Mouse (Mus musculus) kidney, postnatal 4 days (tissue): ENCODE measurements around the gene Smg8.
A peak's percentile ranks its signal among the peaks of the same experiment; 100 is the strongest.
"Not testable (repeated sequence)": the region's sequence is repeated elsewhere in the genome, so short reads cannot be mapped to it uniquely, and the experiment has no call there.

Experiments
- DNase-seq, 2 experiments: peaks; one replicate each; pipeline ENCODE4 v3.0.0; 2021; ENCODE audit warnings: mixed read lengths in 2 of 2

Smg8 gene

DNA sequence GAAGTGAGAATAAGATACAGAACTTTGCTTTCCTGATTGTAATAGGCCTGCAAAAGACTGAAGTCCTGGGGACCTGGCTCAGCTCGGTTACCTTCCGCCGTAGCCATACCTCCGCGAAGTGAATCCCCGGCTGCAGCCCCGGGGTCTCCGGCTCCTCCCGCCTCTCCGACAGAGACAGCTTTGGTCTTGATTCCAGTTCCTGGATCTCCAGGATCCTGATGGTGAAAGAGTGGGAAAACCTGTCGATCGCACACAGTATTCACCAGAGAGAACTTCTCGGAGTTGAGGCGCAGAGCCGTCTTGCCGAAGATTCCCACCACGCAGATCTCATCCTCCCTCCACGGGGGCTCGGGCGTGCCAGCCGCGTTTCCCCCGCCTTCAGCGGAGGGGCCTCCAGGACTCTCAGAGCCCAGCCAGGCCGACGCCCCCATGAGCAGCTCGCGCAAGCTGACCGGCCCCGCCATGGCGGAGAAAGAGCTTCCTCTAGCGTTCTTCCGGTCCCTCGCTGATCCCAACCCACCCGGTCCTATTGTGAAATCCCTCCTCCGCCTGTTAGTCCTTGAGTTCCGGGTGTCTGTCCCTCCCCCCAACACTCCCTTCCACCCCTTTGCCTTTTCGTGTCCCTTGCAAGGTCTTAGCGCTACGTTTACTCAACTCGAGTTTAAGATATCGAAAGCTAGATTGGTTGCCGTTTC lies at the start of gene Smg8:
TSS of gene Smg8 (minus strand) at position 485 of the 695 bp plus-strand sequence.
- peak; percentile 84 to 88 for DNase-seq

DNA sequence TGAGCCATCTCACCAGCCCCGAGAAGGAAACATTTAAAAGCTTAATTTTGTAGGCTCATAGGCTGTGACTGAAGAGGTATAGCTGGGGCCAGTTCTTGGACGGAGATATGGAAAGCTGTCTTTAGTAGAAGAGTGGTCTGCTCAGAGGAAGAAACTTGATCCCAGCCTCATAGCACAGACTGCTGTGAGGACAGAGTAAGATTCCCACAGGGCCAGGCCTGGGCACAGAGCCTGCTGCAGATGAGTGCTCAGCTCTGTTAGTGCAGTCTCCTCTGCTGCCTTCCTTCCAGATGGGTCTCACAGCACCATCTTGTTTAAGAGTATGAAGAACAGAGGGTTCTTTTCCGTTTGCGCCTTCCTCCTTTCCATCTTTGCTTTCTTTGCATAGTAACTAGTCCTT lies 49.7 kb upstream of the Smg8 start:
- DNase-seq: no peak

DNA sequence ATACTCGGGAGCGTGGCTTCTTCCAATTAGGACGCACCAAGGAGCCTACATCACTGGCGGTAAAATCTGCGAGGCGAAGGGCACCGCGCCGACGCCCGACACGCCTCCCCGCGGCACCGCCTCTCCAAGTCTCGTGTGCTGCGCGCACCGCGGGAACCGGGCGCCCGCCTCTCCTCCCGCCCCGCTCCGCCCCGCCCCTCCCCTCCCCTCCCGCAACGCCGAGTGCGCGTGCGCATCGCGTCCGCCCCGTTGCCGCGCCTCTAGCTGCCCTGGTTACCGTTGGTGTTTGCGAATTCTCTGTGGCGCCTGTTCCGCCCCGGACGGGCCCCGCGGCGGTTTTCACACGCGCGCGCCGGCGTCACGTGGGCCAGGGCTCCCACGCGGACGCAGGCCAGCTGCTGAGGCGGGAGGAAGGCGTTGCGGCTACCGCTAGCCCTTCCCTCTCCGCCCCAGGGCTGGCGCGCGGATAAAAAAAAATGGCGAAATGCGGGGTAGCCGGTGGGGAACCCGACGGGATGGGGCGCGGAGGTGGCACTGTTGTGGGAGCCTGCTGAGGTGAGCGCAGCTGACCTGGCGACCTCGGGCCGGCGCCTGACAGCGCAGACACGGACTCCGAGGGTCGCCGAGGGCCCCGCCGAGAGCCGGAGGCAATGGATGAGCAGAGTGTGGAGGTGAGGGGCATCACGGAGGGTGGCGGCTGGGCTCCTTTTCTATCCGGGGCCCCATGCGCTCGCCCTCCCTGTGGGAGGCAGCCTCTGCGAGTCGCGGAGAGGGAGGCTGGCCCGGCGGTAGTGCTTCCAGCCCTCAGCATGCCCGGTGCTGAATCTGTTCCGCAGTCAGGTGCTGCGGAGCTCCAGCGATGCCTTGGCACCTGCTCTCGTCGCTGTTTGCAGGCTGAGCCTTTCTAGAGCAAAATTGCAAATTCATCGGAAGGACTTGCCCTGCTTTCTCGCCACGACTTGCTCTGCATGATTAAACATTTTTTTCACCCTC lies 40.5 kb upstream of the Smg8 start, which contains the start of gene Trim37:
TSS of gene Trim37 (plus strand) at position 254 of the 993 bp plus-strand sequence.
- peak; percentile 84 to 92 for DNase-seq

DNA sequence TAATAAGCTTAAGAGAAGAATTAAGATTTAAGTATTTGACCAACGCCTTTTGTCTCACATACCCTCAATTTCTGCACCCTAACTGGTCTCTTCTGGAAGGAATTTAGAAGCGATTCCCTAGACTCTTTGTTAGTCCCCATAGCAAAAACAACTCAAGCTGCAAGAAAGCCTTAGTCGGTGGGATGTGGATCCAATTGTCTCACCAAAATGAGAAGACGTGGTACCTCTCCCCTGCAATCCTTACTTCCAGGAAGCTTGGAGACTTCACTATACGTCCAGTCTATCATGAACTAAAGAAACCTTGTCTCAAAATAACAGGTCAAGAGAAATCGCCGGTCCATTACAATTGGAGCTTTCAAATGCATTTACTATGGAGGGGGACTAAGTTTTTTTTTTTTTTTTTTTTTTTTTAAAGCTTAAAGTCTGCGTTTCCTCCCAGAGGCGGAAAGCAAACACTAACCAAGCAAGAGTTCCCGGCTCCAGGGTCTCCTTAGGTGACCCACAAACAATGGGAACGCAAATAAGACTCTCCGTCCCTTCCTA lies 39.8 kb upstream of the Smg8 start:
- DNase-seq: no peak

DNA sequence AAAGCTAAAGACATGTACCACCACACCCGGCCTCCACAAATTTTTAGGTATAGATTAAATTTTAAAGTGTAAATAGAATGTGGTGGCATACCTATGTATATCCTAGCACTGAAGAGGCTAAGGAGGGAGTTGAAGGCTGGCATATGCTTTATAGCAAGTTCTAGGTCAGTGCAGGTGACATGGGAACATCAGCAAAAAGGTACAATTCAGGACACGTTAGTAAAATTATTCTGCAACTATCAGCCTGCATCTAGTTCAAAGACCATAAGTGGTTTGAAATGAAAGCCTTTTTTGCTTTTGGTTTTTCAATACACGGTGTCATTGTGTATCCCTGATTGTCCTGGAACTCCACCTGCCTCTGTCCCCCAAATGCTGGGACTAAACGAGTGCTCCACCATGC lies 39.0 kb upstream of the Smg8 start:
- no peak for DNase-seq

DNA sequence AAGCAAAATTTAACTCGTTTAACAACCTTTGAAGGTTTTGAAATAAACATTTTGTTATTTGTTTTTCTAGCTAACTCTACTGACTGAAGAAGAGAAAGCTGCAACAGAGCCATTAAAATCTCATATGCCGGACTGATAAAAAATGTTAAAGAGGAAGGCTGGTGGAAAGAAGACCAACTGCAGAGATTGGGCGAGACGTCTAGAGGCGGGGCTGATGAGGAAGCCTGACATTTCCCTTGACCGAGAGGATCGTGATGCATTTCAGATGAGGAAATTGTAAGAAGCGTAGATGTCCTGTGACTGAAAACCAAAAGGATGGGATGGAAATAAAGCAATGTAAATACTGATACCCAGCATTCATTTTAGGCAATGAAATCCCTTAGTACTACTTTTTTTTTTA lies 35.3 kb upstream of the Smg8 start:
- DNase-seq: no peak

DNA sequence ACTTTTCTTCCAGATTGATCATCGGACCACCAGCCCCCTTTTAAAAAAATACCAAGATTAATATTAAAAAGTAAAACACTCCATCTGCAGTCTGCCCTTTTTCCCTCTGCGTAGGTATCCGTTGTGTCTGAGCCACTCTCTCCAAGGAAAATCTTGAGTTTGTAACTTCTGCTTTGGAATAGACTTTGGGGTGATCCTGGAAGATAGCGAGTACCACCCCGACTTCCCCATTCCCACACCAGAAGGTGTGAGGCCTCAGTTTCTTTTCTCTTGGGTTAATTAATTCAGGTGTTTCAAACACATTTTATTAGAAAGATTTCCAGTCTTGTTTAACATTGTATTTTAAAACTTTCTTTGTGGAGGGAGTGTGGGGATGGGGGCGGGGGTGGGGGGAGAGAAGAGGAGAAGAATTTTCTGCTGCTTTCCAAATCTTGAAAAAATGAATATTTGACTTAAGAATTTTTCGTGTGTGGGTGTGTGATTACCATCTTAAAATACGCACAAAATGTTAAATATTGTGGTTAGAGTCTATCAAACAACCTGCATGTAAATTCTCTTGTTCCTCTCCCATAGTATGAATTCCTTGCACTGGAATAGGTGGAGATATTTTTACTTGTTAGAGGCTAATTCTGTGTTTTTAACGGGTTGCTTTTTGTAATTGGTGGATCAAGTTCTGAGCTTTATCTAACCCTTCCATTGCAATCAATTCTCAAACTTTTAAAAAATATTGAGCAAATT lies 23.8 kb upstream of the Smg8 start:
- no peak for DNase-seq

DNA sequence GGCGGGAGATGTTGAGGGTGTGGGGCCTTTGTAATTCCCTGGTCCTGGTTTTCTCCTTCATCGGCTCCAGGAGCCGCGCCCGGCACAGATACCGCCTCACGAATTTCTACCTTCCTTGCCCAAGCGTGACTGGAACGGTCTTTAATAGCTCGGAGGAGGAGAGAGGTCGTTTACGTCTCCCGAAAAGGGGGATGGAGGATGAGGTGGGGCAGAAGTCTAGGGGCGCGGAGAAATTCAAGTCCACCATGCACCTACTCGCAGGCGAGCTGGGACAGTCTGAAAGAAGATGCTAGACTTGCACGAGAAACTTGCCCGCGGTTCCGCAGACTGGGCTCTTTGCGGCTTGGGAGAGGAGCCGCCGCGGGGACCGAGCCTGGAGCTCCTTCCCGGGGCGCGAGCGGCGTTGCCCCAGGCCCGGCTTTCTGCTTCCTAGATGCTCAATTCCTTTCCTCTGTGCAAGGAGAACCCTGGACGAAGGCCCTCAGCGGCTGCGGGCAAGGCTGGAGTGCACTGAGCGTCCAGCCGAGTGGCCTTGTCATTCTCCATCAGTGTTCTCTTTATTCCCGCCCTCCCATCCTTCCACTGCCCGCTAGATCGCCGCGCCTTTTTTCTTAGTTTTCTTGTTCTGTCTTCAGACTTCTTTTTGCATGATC lies 23.1 kb upstream of the Smg8 start:
- peak; percentile 47 to 62 for DNase-seq

DNA sequence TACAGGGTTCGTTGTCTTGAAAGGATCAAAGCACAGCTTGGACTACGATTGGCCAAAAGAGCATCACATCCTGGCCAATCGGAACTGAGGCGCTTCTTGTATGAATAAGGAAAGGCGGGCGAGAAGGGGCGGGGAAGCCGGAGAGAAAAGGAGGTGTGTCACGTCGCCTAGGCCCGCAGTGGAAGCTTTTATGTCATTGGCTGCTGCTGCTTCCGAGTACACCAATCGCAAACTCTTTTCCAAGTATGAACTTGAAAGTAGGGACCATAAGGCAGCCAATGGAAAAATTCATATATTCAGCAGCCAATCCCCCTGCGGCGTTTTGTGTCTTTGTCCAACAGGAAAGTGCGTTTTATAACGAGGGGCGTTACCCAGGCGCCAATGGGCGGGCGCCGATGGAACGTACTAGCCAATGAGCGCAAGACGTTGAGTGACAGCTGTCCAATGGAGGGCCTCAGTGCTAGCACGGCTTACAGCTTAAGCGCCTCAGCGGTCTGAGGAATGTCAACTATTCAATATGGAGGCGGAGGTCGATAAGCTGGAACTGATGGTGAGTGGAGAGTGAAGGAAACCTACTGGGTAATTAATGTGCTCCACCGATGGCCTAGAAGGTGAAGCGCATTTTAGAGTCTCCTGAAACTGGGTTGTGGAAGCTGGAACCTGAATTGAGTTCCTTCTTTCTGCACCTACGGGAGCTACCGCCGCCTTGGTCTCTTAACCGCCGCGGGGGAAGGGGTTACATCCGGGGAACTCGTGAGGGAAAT lies 22.4 kb upstream of the Smg8 start, which contains the start of gene Ska2:
TSS of gene Ska2 (plus strand) at position 480 of the 764 bp plus-strand sequence.
- DNase-seq: peak; percentile 96 to 98

DNA sequence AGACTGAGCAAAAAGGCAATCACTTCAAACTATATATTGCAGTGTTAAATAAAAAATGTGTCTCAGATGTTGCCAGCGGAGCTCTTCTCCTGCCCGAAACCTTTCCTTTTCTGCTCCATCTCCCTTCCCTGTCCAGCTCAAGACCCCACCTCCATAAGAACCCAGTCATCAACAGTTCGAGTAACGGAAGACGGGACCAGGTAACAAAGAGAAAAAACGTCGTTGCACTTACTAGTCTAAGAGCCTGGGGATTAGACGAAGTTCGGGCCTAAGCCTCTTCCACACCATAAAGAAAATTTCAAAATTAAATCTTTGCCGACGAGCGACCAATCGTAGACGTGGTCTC lies 21.8 kb upstream of the Smg8 start, which contains the start of gene Prr11:
TSS of gene Prr11 (minus strand) at position 300 of the 346 bp plus-strand sequence.
- no peak for DNase-seq

DNA sequence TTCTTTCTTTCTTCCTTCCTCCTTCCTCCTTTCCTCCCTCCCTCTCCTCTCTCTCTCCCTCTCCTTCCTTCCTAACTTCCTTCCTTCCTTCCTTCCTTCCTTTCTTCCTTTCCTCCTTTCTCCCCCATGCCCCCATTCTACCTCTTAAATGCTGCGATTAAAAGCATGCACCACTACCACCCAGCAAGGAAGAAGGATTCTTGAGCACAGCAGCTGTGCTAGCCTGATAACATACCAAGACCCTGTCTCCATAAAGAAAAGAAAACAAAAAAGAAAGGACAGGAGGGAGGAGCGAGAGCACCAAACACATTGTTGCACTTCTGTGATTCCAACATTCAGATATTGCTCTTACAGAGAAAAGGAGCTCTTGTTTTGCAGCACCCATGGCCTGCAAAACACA lies 568 bp upstream of the Smg8 start:
- DNase-seq: no peak

DNA sequence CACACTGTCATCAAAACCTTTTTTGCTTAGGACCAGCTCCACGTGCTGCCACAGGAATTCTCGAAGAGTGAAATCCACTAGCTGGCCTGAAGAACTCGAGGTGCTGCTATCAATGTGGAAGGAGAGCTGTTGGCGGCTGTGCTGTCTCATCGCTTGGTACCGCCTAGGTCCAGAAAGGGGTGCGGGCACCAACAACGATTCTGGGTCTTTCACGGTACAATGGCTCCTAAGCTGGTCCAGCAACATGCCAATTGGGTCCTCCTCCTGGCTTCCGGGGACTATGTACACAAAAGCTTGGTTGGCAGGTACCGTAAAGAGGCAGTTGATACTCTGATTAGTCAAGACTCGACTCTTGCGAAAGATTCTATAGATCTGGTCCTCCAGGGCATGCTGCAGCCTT lies 1.1 kb downstream of the Smg8 start:
- no peak for DNase-seq

DNA sequence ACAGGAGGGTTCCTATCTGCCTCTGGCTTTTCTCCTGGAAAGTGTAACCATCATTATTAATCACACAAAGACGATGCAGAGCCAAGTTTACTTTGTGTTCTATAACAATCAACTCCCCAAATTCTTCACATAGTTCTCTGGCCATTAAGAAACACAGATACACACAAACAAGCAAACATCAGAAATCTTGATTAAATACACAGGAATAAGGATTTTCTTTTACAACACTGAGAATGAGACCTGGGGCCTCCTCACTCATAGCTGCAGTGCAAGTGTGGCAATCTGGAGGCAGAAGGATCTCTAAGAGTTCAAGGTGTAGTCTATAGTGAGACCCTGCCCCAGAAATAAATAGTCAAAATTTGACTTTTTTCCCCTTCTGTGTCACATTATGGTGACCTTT lies 2.9 kb downstream of the Smg8 start:
- DNase-seq: no peak

DNA sequence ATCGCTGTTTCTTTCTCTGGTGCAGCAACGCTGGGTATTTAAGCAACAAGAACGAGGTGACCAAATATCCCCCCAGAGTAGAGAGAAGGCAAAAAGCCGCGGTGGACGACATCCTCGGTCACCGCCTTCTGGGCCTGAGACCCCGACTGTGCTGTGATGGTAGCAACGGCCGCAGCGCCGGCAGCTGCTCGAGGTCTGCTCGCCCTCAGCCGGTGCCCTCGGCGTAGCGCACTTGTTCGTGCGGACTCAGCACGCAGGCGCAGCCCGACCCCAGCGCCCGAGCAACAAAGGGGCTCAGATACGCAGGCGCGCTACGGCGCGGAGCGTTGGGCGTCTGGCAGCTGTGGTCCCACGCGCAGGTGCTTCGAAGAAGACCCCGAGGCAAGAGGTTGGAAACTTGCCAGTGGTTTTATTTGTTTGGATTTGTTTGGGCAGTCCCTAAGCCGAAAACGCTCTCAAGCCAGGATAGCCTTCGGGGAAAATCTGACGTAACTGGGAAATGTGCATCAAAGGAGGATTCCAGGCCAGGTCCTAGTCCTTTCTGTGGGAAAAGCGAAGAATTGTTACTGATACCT lies 12.6 kb downstream of the Smg8 start, which contains the start of gene Gdpd1:
TSS of gene Gdpd1 (minus strand) at position 197 of the 575 bp plus-strand sequence.
- DNase-seq: peak; percentile 87 to 93

DNA sequence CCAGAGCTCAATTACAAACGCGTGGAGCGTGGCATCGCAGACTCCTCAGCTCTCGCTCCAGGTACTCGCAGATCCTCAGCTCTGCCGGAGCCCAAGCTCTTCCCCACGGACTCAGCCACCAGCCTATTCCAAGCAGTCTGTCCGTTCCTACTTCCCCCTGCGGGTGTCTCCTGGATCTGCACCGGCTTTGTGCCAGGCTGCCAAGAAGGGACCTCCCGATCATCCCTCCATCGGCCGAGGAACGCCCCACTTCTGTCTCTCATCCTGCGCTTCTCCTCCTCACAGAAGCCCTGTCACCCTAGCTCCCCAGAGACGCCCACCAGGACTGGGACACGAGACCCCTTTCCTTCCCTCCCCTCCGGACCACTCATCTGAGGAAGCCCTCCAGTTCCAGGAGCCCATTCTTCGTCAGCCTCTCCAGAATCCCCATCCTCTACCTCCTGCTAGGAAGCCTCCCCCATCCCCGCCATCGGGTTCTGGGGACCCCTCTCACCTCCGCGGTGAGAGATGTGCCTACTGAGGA lies 13.2 kb downstream of the Smg8 start:
- DNase-seq: peak; percentile 73 to 81

DNA sequence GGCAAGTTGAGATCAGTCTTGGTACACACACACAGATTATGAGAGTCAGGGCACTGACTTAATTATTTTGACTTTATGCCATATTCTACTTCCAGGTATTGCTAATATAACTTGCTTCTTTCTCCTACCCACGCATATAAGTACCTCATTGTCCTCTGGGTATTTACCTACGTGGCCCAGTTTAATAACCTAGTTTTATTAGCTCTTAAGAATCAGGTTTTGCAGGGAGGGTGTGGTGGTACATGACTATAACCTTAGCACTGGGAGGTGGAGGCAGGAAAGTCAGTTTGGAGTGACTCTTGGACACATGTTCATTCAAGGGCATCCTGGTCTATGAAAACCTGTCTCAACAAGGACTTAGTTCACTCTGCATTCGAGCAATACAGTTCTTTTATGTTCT lies 24.5 kb downstream of the Smg8 start:
- no peak for DNase-seq

DNA sequence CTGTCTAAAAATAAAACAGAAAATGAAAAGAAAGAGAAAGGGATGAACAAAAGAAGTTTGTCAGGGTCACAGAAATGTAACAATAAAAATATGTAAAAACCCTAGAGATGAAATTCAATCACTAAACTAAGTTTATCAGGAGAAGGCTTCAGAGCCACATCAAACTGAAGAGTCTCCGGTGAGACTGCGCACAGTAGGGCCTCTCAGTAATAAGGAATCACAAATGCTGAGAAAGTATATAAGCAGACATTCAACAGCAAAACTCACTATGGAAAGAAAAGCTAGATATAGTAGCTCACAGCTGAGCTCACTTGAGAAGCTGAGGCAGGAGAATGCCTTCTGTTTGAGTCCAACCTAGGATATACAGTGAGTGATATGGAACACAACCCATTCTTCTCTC lies 26.2 kb downstream of the Smg8 start:
- DNase-seq: no peak

DNA sequence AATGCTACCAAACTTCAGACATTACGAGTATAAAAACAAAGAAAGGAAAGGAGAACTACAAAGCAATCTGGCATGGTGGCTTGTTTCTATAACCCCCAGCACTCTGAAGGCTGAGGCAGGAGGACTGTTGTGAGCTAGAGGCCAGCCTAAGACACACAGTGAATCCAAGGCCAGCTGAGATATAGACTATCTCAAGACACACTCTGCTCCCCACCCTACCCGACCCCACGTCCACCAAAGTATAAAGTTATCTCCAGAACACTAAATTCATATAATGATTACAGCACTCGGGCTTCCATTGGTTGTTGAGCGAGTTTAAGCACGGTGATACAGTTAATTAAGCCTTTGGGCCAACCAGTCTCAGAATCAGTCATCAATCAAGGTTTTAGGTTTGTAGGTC lies 30.3 kb downstream of the Smg8 start:
- no peak for DNase-seq

DNA sequence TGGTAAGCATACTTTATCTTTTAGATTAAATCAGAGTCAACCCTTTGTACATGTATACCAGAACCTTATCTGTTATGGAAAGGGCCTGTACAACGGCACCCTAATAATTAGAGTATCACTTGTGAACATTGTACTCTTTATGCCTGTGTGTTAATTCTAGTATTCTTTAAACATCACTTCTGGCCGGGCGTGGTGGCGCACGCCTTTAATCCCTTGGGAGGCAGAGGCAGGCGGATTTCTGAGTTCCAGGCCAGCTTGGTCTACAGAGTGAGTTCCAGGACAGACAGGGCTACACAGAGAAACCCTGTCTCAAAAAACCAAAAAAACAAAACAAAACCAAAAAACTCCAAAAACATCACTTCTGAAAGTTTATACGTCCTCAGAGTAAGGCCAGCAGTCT lies 37.7 kb downstream of the Smg8 start:
- not testable (repeated sequence) for DNase-seq

DNA sequence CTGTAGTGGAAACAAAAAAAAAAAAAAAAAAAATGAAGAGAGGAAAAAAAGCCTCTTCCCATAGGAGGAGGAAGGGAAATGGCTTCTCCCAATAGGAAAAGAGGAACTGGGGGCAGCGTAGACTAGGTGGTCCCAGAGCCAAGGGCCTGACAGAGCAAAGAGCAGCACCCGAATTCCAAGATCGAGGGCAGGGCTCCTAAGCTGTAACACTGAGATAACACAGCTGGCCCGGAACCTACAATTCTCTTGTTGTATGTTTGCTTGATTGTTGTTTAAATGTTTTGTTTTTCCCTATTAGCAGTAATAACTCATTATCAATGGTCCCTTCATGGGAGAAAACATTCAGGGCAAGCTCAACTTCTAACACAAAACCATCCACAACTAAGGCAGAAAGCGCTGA lies 39.6 kb downstream of the Smg8 start:
- peak in 1 of 2 experiments; percentile 10 for DNase-seq

DNA sequence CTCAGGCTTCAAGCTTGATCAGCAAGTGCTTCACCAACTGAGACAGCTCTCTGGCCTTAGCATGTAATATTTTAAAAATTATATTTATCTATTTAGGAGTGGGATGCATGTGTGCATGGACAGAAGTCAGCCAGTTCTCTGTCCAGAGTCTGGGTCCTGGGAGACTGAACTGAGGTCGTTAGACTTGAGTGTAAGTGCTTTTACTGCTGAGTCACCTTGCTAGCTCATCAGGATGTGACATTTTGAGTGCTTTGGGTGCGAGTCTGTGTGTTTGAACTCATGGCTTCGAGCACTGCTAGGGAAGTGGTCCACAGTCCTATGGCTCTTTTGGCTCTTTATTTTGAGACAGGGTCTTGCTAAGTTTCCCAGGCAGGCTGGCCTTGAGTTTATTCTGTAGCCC lies 43.5 kb downstream of the Smg8 start:
- no peak for DNase-seq
